Mouse (Mus musculus): Measurements from ENCODE around the gene Gm20696.

Gene Gm20696

DNA sequence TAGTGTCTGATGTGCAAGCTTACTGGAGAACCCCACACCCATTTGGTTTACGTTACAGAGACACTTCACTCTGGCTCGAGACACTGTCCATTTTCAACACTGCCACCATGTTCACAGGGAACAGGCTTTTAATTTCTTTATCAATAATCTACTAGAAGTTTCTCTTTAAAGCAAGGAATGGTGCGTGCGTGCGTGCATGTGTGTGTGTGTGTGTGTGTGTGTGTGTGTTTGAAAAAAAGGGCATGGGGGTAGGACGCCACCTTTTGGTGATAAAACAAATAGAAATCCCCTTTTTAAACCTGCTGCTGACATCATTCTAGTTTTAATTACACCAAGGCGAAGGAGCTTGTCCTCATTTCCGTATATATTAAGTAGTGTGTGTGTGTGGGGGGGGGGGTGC lies 141.2 kb downstream of the Gm20696 start:
- TF ChIP-seq GATA4 (IDR thresholded peaks at IDR 0.05; ENCODE audit: insufficient replicate concordance, low read length), result no peak

GRCm38 (mm10) chr6:99523679-99524370 lies 142.8 kb downstream of the Gm20696 start:
- no peak for TF ChIP-seq GATA4 (IDR thresholded peaks at IDR 0.05; ENCODE audit: insufficient replicate concordance, low read length)

GRCm38 (mm10) chr6:99523109-99523632 lies 143.4 kb downstream of the Gm20696 start:
- TF ChIP-seq GATA4 (IDR thresholded peaks at IDR 0.05; ENCODE audit: insufficient replicate concordance, low read length), result peak; percentile 54; the same call in 1 of the 2 replicates

DNA sequence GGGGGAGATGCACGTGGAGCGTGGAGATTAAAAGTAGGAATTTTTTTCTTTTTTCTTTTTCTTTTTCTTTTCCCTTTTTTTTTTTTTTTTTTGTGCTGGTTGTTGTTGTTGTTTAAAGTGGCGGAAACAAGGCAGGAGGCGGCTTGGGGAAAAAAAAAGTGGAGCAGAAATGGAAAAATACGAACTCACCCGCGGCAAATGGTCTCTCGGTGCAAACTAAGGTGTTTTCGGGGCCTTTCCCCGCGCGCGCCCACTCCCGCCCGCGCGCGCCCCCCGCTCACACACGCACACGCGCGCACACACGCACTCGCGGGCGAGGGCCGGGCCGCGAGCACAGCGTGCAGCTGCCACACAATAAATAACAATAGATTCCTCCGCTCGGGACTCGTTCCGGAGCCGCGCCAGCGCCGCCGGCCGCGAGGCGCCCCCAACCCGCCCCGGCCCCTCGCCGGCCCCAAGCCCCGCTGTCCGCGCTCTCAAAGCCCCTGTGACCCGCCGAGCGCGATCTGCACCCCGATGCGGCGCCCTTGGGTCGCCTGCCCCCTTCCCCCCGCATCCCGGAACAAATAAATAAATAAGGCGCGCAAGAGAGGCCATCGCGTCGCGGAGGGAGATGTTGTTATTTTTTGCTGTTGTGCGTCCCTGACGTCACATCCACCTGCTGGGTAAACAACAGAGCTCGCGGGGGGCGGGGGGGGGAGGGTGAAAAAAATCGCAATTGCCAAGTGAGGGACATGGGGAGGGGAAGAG lies 144.1 kb downstream of the Gm20696 start, which contains the start of gene Foxp1:
TSS of gene Foxp1 (minus strand) at position 363 of the 750 bp plus-strand sequence.
- TF ChIP-seq GATA4 (IDR thresholded peaks at IDR 0.05; ENCODE audit: insufficient replicate concordance, low read length), result no peak

- no peak for TF ChIP-seq GATA4 (IDR thresholded peaks at IDR 0.05; ENCODE audit: insufficient replicate concordance, low read length)
Measured at GRCm38 (mm10) chr6:99521641-99522358, 144.8 kb downstream of the Gm20696 start.

DNA sequence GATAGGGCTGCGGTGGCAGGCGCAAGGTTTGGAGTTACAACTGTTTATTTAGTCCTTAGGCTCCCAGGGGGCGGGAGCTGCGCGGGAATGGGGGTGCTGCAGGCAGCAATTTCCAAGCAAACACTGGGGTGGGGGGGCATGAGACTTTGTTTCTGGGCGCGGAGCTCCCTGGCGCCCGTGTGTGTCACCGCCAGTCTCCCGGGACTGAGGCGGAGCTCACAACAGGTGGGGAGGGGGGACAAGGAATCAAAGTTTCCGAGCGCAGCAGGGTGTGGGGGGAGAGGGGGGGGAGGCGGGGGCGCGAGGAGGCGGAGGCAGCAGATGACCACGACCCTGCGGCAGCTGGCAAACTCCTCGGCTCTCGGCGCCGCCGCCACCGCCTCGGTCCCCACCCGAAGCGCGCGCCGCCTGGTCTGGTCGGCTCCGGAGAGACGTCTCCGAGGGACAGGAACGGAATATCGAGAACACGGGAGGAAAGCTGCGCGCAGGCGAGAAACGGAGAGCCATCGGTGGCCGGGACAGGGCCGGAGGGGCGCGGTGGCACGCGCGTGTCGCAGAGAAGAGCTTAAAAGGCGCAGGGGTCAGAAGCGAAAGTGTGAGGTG lies 145.5 kb downstream of the Gm20696 start:
- TF ChIP-seq GATA4 (IDR thresholded peaks at IDR 0.05; ENCODE audit: insufficient replicate concordance, low read length), result no peak

- no peak for TF ChIP-seq GATA4 (IDR thresholded peaks at IDR 0.05; ENCODE audit: insufficient replicate concordance, low read length)
Measured at GRCm38 (mm10) chr6:99520676-99521037, 145.9 kb downstream of the Gm20696 start.

- TF ChIP-seq GATA4 (IDR thresholded peaks at IDR 0.05; ENCODE audit: insufficient replicate concordance, low read length), result no peak
Measured at GRCm38 (mm10) chr6:99519806-99520675, 146.6 kb downstream of the Gm20696 start.

DNA sequence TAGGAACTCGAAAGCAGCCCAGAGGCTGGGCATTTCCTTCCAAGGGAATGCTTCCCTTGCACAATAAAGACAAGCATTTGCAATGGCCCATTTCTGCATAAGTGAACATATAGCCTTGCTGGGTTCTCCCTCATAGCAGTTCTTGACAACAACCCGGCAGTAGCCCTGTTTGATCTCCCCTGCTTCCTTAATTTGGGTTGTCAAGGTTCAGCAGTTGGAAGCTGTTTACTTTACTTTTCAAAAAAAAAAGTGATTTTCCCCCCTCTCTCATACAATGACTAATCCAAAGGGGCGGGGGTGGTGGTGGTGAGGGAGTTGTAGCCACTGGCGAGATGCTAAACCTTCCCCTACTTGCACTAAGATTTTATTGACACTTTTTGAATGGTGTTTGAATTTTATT lies 147.5 kb downstream of the Gm20696 start:
- TF ChIP-seq GATA4 (IDR thresholded peaks at IDR 0.05; ENCODE audit: insufficient replicate concordance, low read length), result no peak

GRCm38 (mm10) chr6:99515667-99516199 lies 150.9 kb downstream of the Gm20696 start:
- TF ChIP-seq GATA4 (IDR thresholded peaks at IDR 0.05; ENCODE audit: insufficient replicate concordance, low read length), result no peak

DNA sequence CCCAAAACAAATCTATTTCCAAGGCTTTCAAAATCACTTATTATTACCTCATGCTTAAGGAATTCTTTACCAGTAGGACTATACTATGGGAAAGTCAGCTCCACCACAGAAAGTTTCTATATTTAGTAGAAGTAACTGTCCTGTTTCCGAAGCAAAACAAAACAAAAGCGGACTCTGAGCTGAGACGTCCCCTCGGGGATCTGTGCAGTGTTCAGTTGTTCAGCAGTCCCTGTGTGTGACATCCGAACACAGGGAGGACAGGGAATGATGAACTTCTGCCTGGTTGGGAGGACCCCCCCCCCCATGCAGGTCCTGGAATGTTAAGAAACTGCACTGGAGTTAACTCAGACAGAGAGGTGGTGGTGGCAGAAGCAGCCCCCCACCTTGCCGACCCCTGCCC lies 154.7 kb downstream of the Gm20696 start:
- TF ChIP-seq GATA4 (IDR thresholded peaks at IDR 0.05; ENCODE audit: insufficient replicate concordance, low read length), result no peak

DNA sequence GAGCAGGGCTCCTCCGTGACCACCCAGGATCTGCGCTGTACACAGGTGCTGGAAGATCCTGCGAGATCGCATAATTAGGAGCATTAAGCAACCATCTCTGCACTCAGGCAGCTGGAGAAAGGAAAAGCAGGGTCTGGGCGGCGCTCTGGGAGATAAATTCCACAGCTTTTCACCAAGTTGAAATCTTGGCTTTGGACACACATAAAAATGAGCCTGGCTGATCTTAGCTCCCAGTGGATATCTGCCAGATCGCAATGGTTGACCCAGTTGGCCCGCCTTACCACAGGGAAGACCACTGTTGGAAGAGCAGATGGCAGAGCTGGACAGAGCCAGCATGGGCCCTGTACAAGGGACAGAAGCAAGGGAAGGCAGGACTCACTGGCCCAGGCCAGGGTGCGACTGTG lies 157.4 kb downstream of the Gm20696 start:
- no peak for TF ChIP-seq GATA4 (IDR thresholded peaks at IDR 0.05; ENCODE audit: insufficient replicate concordance, low read length)

- TF ChIP-seq GATA4 (IDR thresholded peaks at IDR 0.05; ENCODE audit: insufficient replicate concordance, low read length), result no peak
Measured at GRCm38 (mm10) chr6:99506816-99507215, 159.8 kb downstream of the Gm20696 start.

DNA sequence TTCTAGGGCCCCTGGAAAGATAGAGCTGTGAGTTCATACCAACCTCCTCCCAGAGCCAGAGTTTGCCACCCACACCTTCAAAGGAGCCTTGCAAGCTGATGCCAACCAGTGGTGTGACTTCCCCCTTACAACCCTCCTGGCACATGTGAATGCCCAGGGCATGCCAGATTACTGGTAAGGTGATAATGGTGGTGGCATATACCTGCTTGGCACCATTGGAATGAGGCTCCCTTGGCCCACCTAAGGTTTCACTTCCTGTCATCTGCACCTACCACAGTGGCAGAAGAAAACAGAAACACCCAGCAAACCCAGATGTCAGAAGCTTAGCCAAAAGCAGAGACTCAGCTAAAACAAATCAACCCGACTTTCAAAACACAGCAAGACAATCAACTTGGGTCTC lies 162.9 kb downstream of the Gm20696 start:
- TF ChIP-seq GATA4 (IDR thresholded peaks at IDR 0.05; ENCODE audit: insufficient replicate concordance, low read length), result no peak

Data from liver, adult (tissue).